Mouse (Mus musculus) midbrain, embryonic 14.5 days (tissue): ENCODE results near the gene Htr1b. TPM values are rescaled to one million over a fixed set of nuclear protein-coding genes. Genes with fewer than 3 reads are reported as not detected.

ENCODE experiments used
- ATAC-seq: fragments of 200-750 bp; cut with Nextera tagmentation; 2 replicates; pipeline ENCODE4 v1.8.0; 2017; ENCODE audit warnings: moderate number of reproducible peaks, moderate library complexity; ENCODE audit not compliant: low FRiP score, low TSS enrichment
- DNase-seq: peaks from one replicate; pipeline ENCODE4 v3.0.0-alpha.2; 2015
- H3K27ac ChIP-seq: fragments of 300-500 bp; sonication (generic); replicated peaks from 2 replicates; pipeline ENCODE4 v1.5.1; 2014; ENCODE audit warnings: mild to moderate bottlenecking, low read depth, low read length, moderate library complexity
- H3K27me3 ChIP-seq: fragments of 300-500 bp; sonication (generic); 2 replicates; pipeline ENCODE4 v1.6.1; 2014; ENCODE audit warnings: low read length, control low read depth, mixed read lengths; ENCODE audit not compliant: control insufficient read depth, insufficient read depth
- H3K36me3 ChIP-seq: fragments of 300-500 bp; sonication (generic); 2 replicates; pipeline ENCODE4 v1.6.1; 2014; ENCODE audit warnings: low read length, control low read depth; ENCODE audit not compliant: control insufficient read depth, insufficient read depth
- H3K4me1 ChIP-seq: fragments of 300-500 bp; sonication (generic); 2 replicates; pipeline ENCODE4 v1.6.1; 2014; ENCODE audit warnings: mild to moderate bottlenecking, antibody characterized with exemption, low read length, control low read depth; ENCODE audit not compliant: control insufficient read depth, insufficient read depth
- H3K4me2 ChIP-seq: fragments of 300-500 bp; sonication (generic); 2 replicates; pipeline ENCODE4 v1.6.1; 2014; ENCODE audit warnings: mild to moderate bottlenecking, low read length, moderate library complexity
- H3K4me3 ChIP-seq: fragments of 300-500 bp; sonication (generic); replicated peaks from 2 replicates; pipeline ENCODE4 v1.5.1; 2014; ENCODE audit warnings: low read depth, low read length
- H3K9ac ChIP-seq: fragments of 300-500 bp; sonication (generic); replicated peaks from 2 replicates; pipeline ENCODE4 v1.6.1; 2014; ENCODE audit warnings: mild to moderate bottlenecking, low read length, moderate library complexity
- H3K9me3 ChIP-seq: fragments of 300-500 bp; sonication (generic); 2 replicates; pipeline ENCODE4 v1.6.1; 2016; ENCODE audit warnings: low read length, control low read depth, mixed read lengths; ENCODE audit not compliant: control insufficient read depth
- WGBS: fragments of 180-500 bp; shearing (Covaris S2); extraction: QIAGEN DNeasy Blood & Tissue Kit; methylation state at CpG from one replicate; pipeline ENCODE4 v1.1.7; 2014; 5-methylcytosine and 5-hydroxymethylcytosine counted together
- polyA plus RNA-seq: library from polyadenylated mRNA; unstranded; fragments of >200 nt; fragmentation: Nextera tagmentation; extraction: Ambion mirVana; gene quantifications from 2 replicates; pipeline ENCODE4 v1.2.1, GENCODE M21; 2014

Gene Htr1b
- polyA plus RNA-seq, 1 experiment from 2014 or later = 1.8 TPM

DNA sequence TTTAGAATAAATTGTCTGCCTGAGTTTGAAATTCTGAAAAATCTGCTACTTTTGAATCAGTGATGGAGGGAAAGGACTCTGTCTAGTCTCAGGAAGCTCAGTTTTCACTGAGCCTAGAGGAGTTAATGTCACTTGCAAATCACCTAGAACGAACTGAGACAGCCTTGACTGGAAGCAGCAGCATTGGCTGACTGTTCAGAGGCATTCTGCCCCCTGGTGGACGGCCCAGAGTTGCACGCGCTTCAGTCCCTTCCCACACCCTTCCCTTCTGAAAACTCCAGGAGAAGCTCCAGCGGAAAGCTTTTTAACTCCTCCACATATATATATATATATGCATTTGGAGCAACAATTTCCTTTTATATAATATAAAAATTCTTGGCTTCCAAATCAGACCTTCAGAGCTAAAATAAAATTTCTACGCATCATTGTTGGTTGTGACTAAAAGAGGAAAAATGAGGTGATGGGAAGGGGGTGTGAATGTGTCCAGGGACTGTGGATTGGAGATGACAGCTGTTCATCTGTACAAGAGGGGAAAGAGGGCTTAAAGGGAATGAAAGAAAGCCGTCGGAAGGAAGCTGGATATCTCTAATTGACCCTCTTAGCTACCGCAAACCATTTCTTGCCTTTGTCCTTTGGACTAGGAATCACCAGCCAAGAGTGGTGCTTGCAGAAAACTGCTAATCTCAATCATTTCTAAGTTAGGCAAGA lies 6.6 kb downstream of the Htr1b start:
- peaks cover 13% of the 10 kb centered on the region for H3K27me3 ChIP-seq
- ATAC-seq (peak; percentile 88), DNase-seq (peak; percentile 92)
- H3K36me3 ChIP-seq = no peaks in the 10 kb centered on the region
- H3K4me3 ChIP-seq = no peak overlapping the region
- 33% methylated on average over 9 of the region's 9 CpGs for WGBS
- no peak overlapping the region for H3K9ac ChIP-seq
- H3K9me3 ChIP-seq = no peaks in the 10 kb centered on the region
- no peak overlapping the region for H3K27ac ChIP-seq
- H3K4me2 ChIP-seq = no peak overlapping the region
- peaks cover 3% of the 10 kb centered on the region; the same call in 1 of the 2 replicates for H3K4me1 ChIP-seq

DNA sequence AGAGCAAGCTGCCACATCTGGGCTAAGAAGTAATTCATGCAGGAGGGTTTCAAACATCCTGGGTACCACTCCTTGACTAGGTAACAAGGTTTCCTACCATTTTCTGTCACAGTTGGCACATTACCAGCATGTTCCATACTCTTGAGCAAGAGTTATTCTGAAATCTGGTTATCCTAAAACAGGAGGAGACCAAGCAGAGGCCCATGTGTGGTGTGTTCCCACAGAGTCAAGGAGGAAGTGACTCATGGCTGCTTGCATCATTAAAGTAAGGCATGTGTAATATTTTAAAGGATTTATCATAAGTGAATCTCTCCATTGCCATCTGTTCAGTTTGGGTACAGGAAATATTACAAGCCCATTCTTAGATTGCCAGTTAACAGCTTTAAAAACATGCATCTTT lies 7.7 kb downstream of the Htr1b start:
- H3K27ac ChIP-seq = no peak overlapping the region
- no peak for ATAC-seq
- H3K27me3 ChIP-seq = peaks cover 2% of the 10 kb centered on the region; the same call in 1 of the 2 replicates
- H3K4me1 ChIP-seq = no peaks in the 10 kb centered on the region
- no peaks in the 10 kb centered on the region for H3K9me3 ChIP-seq
- no peak overlapping the region for H3K4me3 ChIP-seq
- H3K9ac ChIP-seq = no peak overlapping the region
- no peaks in the 10 kb centered on the region for H3K36me3 ChIP-seq
- no peak for DNase-seq
- H3K4me2 ChIP-seq = no peak overlapping the region

DNA sequence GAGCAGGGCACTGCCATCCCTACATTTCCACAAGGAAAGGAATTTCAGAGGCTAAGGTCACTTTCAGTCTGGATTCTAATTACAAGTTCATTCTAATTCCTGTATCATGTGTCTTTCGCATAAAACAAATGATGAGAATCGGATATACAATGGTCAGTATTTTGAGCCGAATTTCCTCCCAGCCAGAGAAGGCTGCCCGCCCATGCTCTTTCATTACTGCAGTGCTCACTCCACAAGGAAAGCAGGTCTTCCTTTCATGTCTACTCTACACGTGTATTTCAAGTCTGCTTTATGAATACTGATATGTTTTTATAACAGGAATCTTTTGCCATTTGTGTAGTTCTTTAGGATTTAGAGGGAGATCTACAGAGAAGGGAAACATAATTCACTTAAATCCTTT lies 10.8 kb downstream of the Htr1b start:
- WGBS = 21% methylated on average over 5 of the region's 5 CpGs
- Histone ChIP-seq H3K9ac (no peak overlapping the region), H3K27ac (no peak overlapping the region), H3K4me3 (no peak overlapping the region), H3K4me1 (no peaks in the 10 kb centered on the region), H3K9me3 (no peaks in the 10 kb centered on the region), H3K36me3 (no peaks in the 10 kb centered on the region), H3K4me2 (no peak overlapping the region), H3K27me3 (no peaks in the 10 kb centered on the region)
- DNase-seq (no peak), ATAC-seq (no peak)

DNA sequence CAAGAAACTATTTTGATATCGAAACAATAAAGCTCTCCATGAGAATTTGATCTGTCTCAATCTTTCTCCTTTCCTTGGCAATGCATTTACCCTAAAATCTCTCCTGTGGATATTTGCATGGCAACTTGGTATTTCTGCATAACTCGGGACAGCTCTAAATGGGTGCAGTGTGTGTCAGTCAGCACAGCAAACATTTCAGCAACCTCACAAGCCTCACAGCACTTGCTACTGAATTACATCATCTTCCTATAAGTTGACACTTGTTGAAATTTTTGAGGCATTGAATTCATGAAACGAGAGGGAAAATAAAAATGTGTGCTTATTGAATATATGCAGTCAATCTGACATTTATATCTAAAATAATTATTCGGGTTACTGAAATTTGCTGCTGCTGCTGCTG lies 22.6 kb downstream of the Htr1b start:
- H3K4me1 ChIP-seq = no peaks in the 10 kb centered on the region
- H3K36me3 ChIP-seq = no peaks in the 10 kb centered on the region
- DNase-seq = no peak
- H3K27ac ChIP-seq = no peak overlapping the region
- H3K4me3 ChIP-seq = no peak overlapping the region
- 0 out of 2 replicates have a peak, but pooled peaks cover 6% of the 10 kb centered on the region for H3K9me3 ChIP-seq
- H3K9ac ChIP-seq = no peak overlapping the region
- H3K4me2 ChIP-seq = no peak overlapping the region
- no peaks in the 10 kb centered on the region for H3K27me3 ChIP-seq
- ATAC-seq = no peak
- 80% methylated on average over 4 of the region's 4 CpGs for WGBS

Other genes with a start within 250 kb of the Htr1b start
- gene Mei4, start 229.8 kb upstream of the Htr1b start, polyA plus RNA-seq = 1.5 and 1.9 TPM in 2 replicates